8 mouse cellular contexts compared by ENCODE assay signal in the genomic region with DNA sequence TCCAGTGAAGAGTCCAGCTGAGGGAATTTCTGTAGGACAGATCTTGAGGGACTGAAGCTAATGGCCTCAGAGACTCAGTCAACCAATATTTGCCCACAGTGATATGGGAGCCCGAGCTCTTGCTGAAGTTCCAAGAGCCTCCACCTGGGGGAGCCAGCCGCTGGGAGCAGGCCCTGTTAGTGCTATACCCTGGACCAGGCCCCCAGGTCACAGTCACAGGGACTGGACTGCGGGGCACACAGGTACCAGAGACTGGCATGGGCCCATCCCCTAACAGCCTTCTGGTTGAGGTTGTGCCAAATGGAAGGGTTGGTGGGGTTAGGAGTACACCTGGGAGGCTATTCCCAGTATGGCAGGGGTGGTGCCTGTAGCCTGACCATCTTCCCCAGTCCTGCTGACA. TPM values are rescaled to one million over a fixed set of nuclear protein-coding genes. Genes with fewer than 3 reads are reported as not detected.
DNase-seq lines count a peak whose midpoint lies in the region; ATAC-seq and TF ChIP-seq lines count a peak whose summit lies in the region.

No protein-coding gene starts in this region.

- no peaks in the 10 kb centered on the region for H3K9me3 ChIP-seq in kidney, embryonic 15.5 days (replicated peaks)
- no peaks in the 10 kb centered on the region for H3K9me3 ChIP-seq in liver, embryonic 14.5 days (ENCODE audit: control insufficient read depth, low read length)
- H3K9me3 ChIP-seq in neural tube, embryonic 12.5 days, result no peaks in the 10 kb centered on the region

- peak; percentile 93 for DNase-seq in adrenal gland, postnatal 10 days
- DNase-seq in embryo, embryonic 9.5 days (ENCODE audit: extremely low spot score), result peak; percentile 86
- peak; percentile 47 for DNase-seq in heart, adult 8-10 months (ENCODE audit: low spot score)
- DNase-seq in liver, embryonic 14.5 days (ENCODE audit: low read depth in 3 of 3, low spot score in 3 of 3), result peak in 1 of 3 experiments; percentile 47
- DNase-seq in testis, postnatal 14 days (ENCODE audit: low spot score), result peak; percentile 75

- H3K27me3 ChIP-seq in kidney, embryonic 15.5 days, result peaks cover 16% of the 10 kb centered on the region
- H3K27me3 ChIP-seq in liver, embryonic 14.5 days (ENCODE audit: control insufficient read depth, insufficient read depth, low read length), result peaks cover 42% of the 10 kb centered on the region
- H3K27me3 ChIP-seq in neural tube, embryonic 12.5 days (replicated peaks), result peaks cover 39% of the 10 kb centered on the region

- no peak overlapping the region for H3K27ac ChIP-seq in kidney, embryonic 15.5 days
- H3K27ac ChIP-seq in liver, embryonic 14.5 days, result no peak overlapping the region
- no peak overlapping the region for H3K27ac ChIP-seq in neural tube, embryonic 12.5 days

- H3K4me2 ChIP-seq in kidney, embryonic 15.5 days, result no peak overlapping the region
- H3K4me2 ChIP-seq in liver, embryonic 14.5 days (ENCODE audit: low read depth), result no peak overlapping the region
- H3K4me2 ChIP-seq in neural tube, embryonic 12.5 days (replicated peaks), result peak overlapping the region; percentile 99; the same call in 1 of the 2 replicates

- H3K9ac ChIP-seq in kidney, embryonic 15.5 days, result no peak overlapping the region
- no peak overlapping the region for H3K9ac ChIP-seq in liver, embryonic 14.5 days (replicated peaks)
- H3K9ac ChIP-seq in neural tube, embryonic 12.5 days, result no peak overlapping the region

- ATAC-seq in CD4-positive, CD25-positive, alpha-beta regulatory T cell, adult 4 months, result peak; percentile 48
- ATAC-seq in kidney, embryonic 15.5 days (replicated peaks; ENCODE audit: low FRiP score), result peak; percentile 40
- ATAC-seq in liver, embryonic 14.5 days (ENCODE audit: insufficient read depth), result peak; percentile 63
- ATAC-seq in neural tube, embryonic 12.5 days (ENCODE audit: low FRiP score, low read depth), result no peak

- peak; percentile 96 for TF ChIP-seq CTCF in liver, embryonic 14.5 days (IDR thresholded peaks at IDR 0.05; ENCODE audit: low read depth)

- no peak overlapping the region for H3K4me3 ChIP-seq in kidney, embryonic 15.5 days (replicated peaks)
- no peak overlapping the region for H3K4me3 ChIP-seq in liver, embryonic 14.5 days (ENCODE audit: insufficient read depth in 1 of 2, low read depth in 2 of 2, low read length in 2 of 2)
- H3K4me3 ChIP-seq in neural tube, embryonic 12.5 days, result no peak overlapping the region

- no peak for TF ChIP-seq EP300 in liver, embryonic 14.5 days (IDR thresholded peaks at IDR 0.05; ENCODE audit: low read depth)

- peaks cover 45% of the 10 kb centered on the region for H3K36me3 ChIP-seq in kidney, embryonic 15.5 days
- peaks cover 35% of the 10 kb centered on the region for H3K36me3 ChIP-seq in liver, embryonic 14.5 days (replicated peaks; ENCODE audit: control insufficient read depth, insufficient read depth, low read depth)
- peaks cover 46% of the 10 kb centered on the region for H3K36me3 ChIP-seq in neural tube, embryonic 12.5 days

- H3K4me1 ChIP-seq in kidney, embryonic 15.5 days, result peaks cover 56% of the 10 kb centered on the region
- H3K4me1 ChIP-seq in liver, embryonic 14.5 days (replicated peaks; ENCODE audit: control insufficient read depth in 2 of 2, insufficient read depth in 2 of 2, low read length in 1 of 2), result peaks cover 2 to 5% of the 10 kb centered on the region in 2 experiments; a peak in 3 of 4 replicates
- peaks cover 43% of the 10 kb centered on the region for H3K4me1 ChIP-seq in neural tube, embryonic 12.5 days

- 18% methylated on average over 3 of the region's 3 CpGs for WGBS in kidney, embryonic 15.5 days
- 6% methylated on average over 3 of the region's 3 CpGs for WGBS in liver, embryonic 14.5 days (ENCODE audit: insufficient replicate concordance)
- WGBS in neural tube, embryonic 12.5 days, result 13% methylated on average over 3 of the region's 3 CpGs

RNA-seq across cellular contexts. Expression of a gene that starts 0.9 kb away (rescaled TPM):
- polyA plus RNA-seq in CD4-positive, CD25-positive, alpha-beta regulatory T cell, adult 4 months (2017; shearing (Covaris generic)), result not detected
- under 1 TPM; 0.57 to 0.79 TPM for total RNA-seq in adrenal gland, postnatal 10 days (2021)
- total RNA-seq in heart, adult 8-10 months (2022), result under 1 TPM; 0.14 to 0.50 (median 0.20) TPM
- 0.09 TPM in 1 of 2 replicates, not detected in the other for polyA plus RNA-seq in kidney, embryonic 15.5 days (2015; fragmentation: Nextera tagmentation; extraction: Ambion mirVana)
- polyA plus RNA-seq in liver, embryonic 14.5 days (2012; rRNA removed), result 0.31 and 0.36 TPM in 2 replicates
- polyA plus RNA-seq in liver, embryonic 14.5 days (2014; fragmentation: Nextera tagmentation; extraction: Ambion mirVana), result 0.08 TPM in 1 of 2 replicates, not detected in the other
- polyA plus RNA-seq in neural tube, embryonic 12.5 days (2016; fragmentation: Nextera tagmentation; extraction: Ambion mirVana), result not detected in 2 replicates

RNA-seq across cellular contexts. Expression of a gene that starts 7.4 kb away (rescaled TPM):
- not detected for polyA plus RNA-seq in CD4-positive, CD25-positive, alpha-beta regulatory T cell, adult 4 months (2017; shearing (Covaris generic))
- total RNA-seq in adrenal gland, postnatal 10 days (2021), result 10 to 100 TPM in 1 of 2 experiments, 1 to 10 TPM in 1; 9.8 to 24.0 TPM
- 1 to 10 TPM in 1 of 4 experiments, under 1 TPM in 3; 0.47 to 1.6 (median 0.75) TPM for total RNA-seq in heart, adult 8-10 months (2022)
- 5.6 and 5.7 TPM in 2 replicates for polyA plus RNA-seq in kidney, embryonic 15.5 days (2015; fragmentation: Nextera tagmentation; extraction: Ambion mirVana)
- polyA plus RNA-seq in liver, embryonic 14.5 days (2012; rRNA removed), result 0.15 TPM in 1 of 2 replicates, not detected in the other
- polyA plus RNA-seq in liver, embryonic 14.5 days (2014; fragmentation: Nextera tagmentation; extraction: Ambion mirVana), result not detected in 2 replicates
- 1.4 and 1.6 TPM in 2 replicates for polyA plus RNA-seq in neural tube, embryonic 12.5 days (2016; fragmentation: Nextera tagmentation; extraction: Ambion mirVana)

RNA-seq across cellular contexts. Expression of a gene that starts 7.5 kb away (rescaled TPM):
- 100 to 1,000 TPM; 106 to 120 TPM for polyA plus RNA-seq in CD4-positive, CD25-positive, alpha-beta regulatory T cell, adult 4 months (2017; shearing (Covaris generic))
- total RNA-seq in adrenal gland, postnatal 10 days (2021), result 10 to 100 TPM; 50.0 to 63.2 TPM
- 10 to 100 TPM; 29.8 to 37.4 (median 32.7) TPM for total RNA-seq in heart, adult 8-10 months (2022)
- polyA plus RNA-seq in kidney, embryonic 15.5 days (2015; fragmentation: Nextera tagmentation; extraction: Ambion mirVana), result 126 and 130 TPM in 2 replicates
- polyA plus RNA-seq in liver, embryonic 14.5 days (2012; rRNA removed), result 46.7 and 50.8 TPM in 2 replicates
- 77.0 and 85.0 TPM in 2 replicates for polyA plus RNA-seq in liver, embryonic 14.5 days (2014; fragmentation: Nextera tagmentation; extraction: Ambion mirVana)
- 155 TPM in 2 replicates for polyA plus RNA-seq in neural tube, embryonic 12.5 days (2016; fragmentation: Nextera tagmentation; extraction: Ambion mirVana)

RNA-seq across cellular contexts. Expression of a gene that starts 7.9 kb away (rescaled TPM):
- polyA plus RNA-seq in CD4-positive, CD25-positive, alpha-beta regulatory T cell, adult 4 months (2017; shearing (Covaris generic)), result 10 to 100 TPM; 12.3 to 13.2 TPM
- 10 to 100 TPM; 45.2 to 50.5 TPM for total RNA-seq in adrenal gland, postnatal 10 days (2021)
- 10 to 100 TPM; 25.0 to 33.0 (median 31.5) TPM for total RNA-seq in heart, adult 8-10 months (2022)
- 78.2 and 92.6 TPM in 2 replicates for polyA plus RNA-seq in kidney, embryonic 15.5 days (2015; fragmentation: Nextera tagmentation; extraction: Ambion mirVana)
- 26.1 and 35.6 TPM in 2 replicates for polyA plus RNA-seq in liver, embryonic 14.5 days (2012; rRNA removed)
- polyA plus RNA-seq in liver, embryonic 14.5 days (2014; fragmentation: Nextera tagmentation; extraction: Ambion mirVana), result 36.1 and 40.7 TPM in 2 replicates
- 66.8 and 72.4 TPM in 2 replicates for polyA plus RNA-seq in neural tube, embryonic 12.5 days (2016; fragmentation: Nextera tagmentation; extraction: Ambion mirVana)

RNA-seq across cellular contexts. Expression of a gene that starts 20.5 kb away (rescaled TPM):
- polyA plus RNA-seq in CD4-positive, CD25-positive, alpha-beta regulatory T cell, adult 4 months (2017; shearing (Covaris generic)), result 1,000 to 10,000 TPM; 1,727 to 2,219 TPM
- 100 to 1,000 TPM; 700 to 820 TPM for total RNA-seq in adrenal gland, postnatal 10 days (2021)
- 1,000 to 10,000 TPM in 2 of 4 experiments, 100 to 1,000 TPM in 2; 848 to 1,083 (median 963) TPM for total RNA-seq in heart, adult 8-10 months (2022)
- polyA plus RNA-seq in kidney, embryonic 15.5 days (2015; fragmentation: Nextera tagmentation; extraction: Ambion mirVana), result 1,583 and 1,739 TPM in 2 replicates
- polyA plus RNA-seq in liver, embryonic 14.5 days (2012; rRNA removed), result 673 and 795 TPM in 2 replicates
- 1,285 and 1,384 TPM in 2 replicates for polyA plus RNA-seq in liver, embryonic 14.5 days (2014; fragmentation: Nextera tagmentation; extraction: Ambion mirVana)
- polyA plus RNA-seq in neural tube, embryonic 12.5 days (2016; fragmentation: Nextera tagmentation; extraction: Ambion mirVana), result 1,342 and 1,429 TPM in 2 replicates
